Mouse (Mus musculus) intestine, postnatal 0 days (tissue): ENCODE results near the gene Calr. TPM values are rescaled to one million over a fixed set of nuclear protein-coding genes. Genes with fewer than 3 reads are reported as not detected.

Experiments used
- ATAC-seq: fragments of 200-750 bp; cut with Nextera tagmentation; 2 replicates; pipeline ENCODE4 v1.8.0; 2017; ENCODE audit warnings: mild to moderate bottlenecking, moderate TSS enrichment, moderate library complexity
- H3K27ac ChIP-seq: fragments of 300-500 bp; sonication (generic); 2 replicates; pipeline ENCODE4 v1.5.1; 2014; ENCODE audit warnings: mild to moderate bottlenecking, low read depth, low read length, moderate library complexity
- H3K27me3 ChIP-seq: fragments of 300-500 bp; sonication (generic); replicated peaks from 2 replicates; pipeline ENCODE4 v1.6.1; 2014; ENCODE audit warnings: low read length, mixed read lengths; ENCODE audit not compliant: control insufficient read depth, insufficient read depth
- H3K36me3 ChIP-seq: fragments of 300-500 bp; sonication (generic); 2 replicates; pipeline ENCODE4 v1.6.1; 2014; ENCODE audit warnings: mild to moderate bottlenecking, moderate library complexity; ENCODE audit not compliant: control insufficient read depth, insufficient read depth
- H3K4me1 ChIP-seq: fragments of 300-500 bp; sonication (generic); replicated peaks from 2 replicates; pipeline ENCODE4 v1.6.1; 2014; ENCODE audit warnings: antibody characterized with exemption, low read length, mixed read lengths; ENCODE audit not compliant: control insufficient read depth, insufficient read depth
- H3K4me2 ChIP-seq: fragments of 300-500 bp; sonication (generic); replicated peaks from 2 replicates; pipeline ENCODE4 v1.6.1; 2014; ENCODE audit warnings: low read depth, mild to moderate bottlenecking, moderate library complexity
- H3K4me3 ChIP-seq: fragments of 300-500 bp; sonication (generic); 2 replicates; pipeline ENCODE4 v1.5.1; 2014; ENCODE audit warnings: low read depth, low read length
- H3K9ac ChIP-seq: fragments of 300-500 bp; sonication (generic); 2 replicates; pipeline ENCODE4 v1.6.1; 2014; ENCODE audit warnings: mild to moderate bottlenecking, low read depth, low read length
- H3K9me3 ChIP-seq: fragments of 300-500 bp; sonication (generic); 2 replicates; pipeline ENCODE4 v1.6.1; 2016; ENCODE audit warnings: mixed run types; ENCODE audit not compliant: control insufficient read depth
- CTCF ChIP-seq: sonication (generic); IDR thresholded peaks from 2 replicates; pipeline ENCODE4 v1.5.1; 2016; ENCODE audit warnings: low read depth, mild to moderate bottlenecking, control low read depth, antibody characterized with exemption, moderate library complexity
- WGBS: fragments of 180-500 bp; shearing (Covaris S2); extraction: QIAGEN DNeasy Blood & Tissue Kit; methylation state at CpG from one replicate; pipeline ENCODE4 v1.1.7; 2014; 5-methylcytosine and 5-hydroxymethylcytosine counted together
- polyA plus RNA-seq: library from polyadenylated mRNA; unstranded; fragments of >200 nt; fragmentation: Nextera tagmentation; extraction: Ambion mirVana; gene quantifications from 2 replicates; pipeline ENCODE4 v1.2.1, GENCODE M21; 2015

The Calr gene
- polyA plus RNA-seq, 1 experiment from 2014 or later, result 507 TPM

GRCm38 (mm10) chr8:84871376-84872308 lies 24.9 kb upstream of the Calr start, which contains the start of gene Syce2:
Gene Syce2 (plus strand): TSS chr8:84872111.
- Histone ChIP-seq H3K27me3 (no peaks in the 10 kb centered on the region), H3K36me3 (peaks cover 28% of the 10 kb centered on the region), H3K27ac (peak within 1 kb of the TSS; percentile 0; the same call in 1 of the 2 replicates), H3K9ac (peak within 1 kb of the TSS; percentile 42), H3K4me2 (peak within 1 kb of the TSS; percentile 82), H3K4me1 (peaks cover 7% of the 10 kb centered on the region; the same call in 1 of the 2 replicates), H3K9me3 (no peaks in the 10 kb centered on the region), H3K4me3 (peak within 1 kb of the TSS; percentile 43)
- WGBS, result 15% methylated on average over 38 of the region's 46 CpGs
- ATAC-seq, result peak; percentile 57
- peak; percentile 64 for TF ChIP-seq CTCF

DNA sequence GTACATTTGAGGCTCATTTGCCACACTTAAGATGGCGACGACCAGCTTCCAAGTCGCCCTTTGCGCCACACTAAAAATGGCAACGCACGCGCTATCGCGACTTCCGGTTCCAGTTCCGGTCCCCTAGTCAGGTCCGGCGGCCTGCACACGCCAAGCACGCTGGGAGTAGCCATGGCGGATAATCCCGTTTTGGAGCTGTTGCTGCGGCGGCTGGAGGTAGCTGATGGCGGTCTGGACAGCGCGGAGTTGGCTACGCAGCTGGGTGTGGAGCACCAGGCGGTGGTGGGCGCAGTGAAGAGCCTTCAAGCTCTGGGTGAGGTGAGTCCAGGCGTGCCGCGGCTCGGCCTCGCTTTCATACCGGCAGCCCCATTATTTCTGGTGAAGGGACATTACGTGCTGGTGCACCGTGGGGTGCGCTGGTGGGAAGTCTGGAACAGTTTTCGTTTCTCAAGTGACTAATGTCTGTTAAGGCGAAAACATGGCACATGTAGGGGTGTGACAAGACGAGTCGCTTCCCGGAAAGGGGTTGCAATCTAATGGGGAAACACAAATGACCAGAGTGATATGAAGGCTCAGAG lies 10.2 kb upstream of the Calr start, which contains the start of gene Farsa:
TSS of gene Farsa (plus strand) at position 126 of the 578 bp plus-strand sequence.
- H3K36me3 ChIP-seq, result peaks cover 26% of the 10 kb centered on the region
- no peaks in the 10 kb centered on the region for H3K27me3 ChIP-seq
- ATAC-seq, result peak; percentile 88
- peak within 1 kb of the TSS; percentile 93 for H3K4me3 ChIP-seq
- H3K4me1 ChIP-seq, result 0 out of 2 replicates have a peak, but pooled peaks cover 3% of the 10 kb centered on the region
- peak within 1 kb of the TSS; percentile 86 for H3K9ac ChIP-seq
- peak within 1 kb of the TSS; percentile 77 for H3K4me2 ChIP-seq
- no peak for TF ChIP-seq CTCF
- WGBS, result under 1% methylated on average over 39 of the region's 39 CpGs
- H3K27ac ChIP-seq, result peak within 1 kb of the TSS; percentile 70
- H3K9me3 ChIP-seq, result no peaks in the 10 kb centered on the region

- no peak overlapping the region for H3K4me2 ChIP-seq
- TF ChIP-seq CTCF, result no peak
- H3K4me3 ChIP-seq, result no peak overlapping the region
- H3K36me3 ChIP-seq, result peaks cover 21% of the 10 kb centered on the region
- ATAC-seq, result no peak
- no peaks in the 10 kb centered on the region for H3K27me3 ChIP-seq
- no peaks in the 10 kb centered on the region for H3K9me3 ChIP-seq
- H3K9ac ChIP-seq, result no peak overlapping the region
- H3K4me1 ChIP-seq, result 0 out of 2 replicates have a peak, but pooled peaks cover 3% of the 10 kb centered on the region
- 96% methylated on average over 3 of the region's 3 CpGs for WGBS
- H3K27ac ChIP-seq, result no peak overlapping the region
Observed at GRCm38 (mm10) chr8:84856434-84856833, 9.7 kb upstream of the Calr start.

- no peak for TF ChIP-seq CTCF
- H3K4me3 ChIP-seq, result peak overlapping the region; percentile 94
- peaks cover 7% of the 10 kb centered on the region; the same call in 1 of the 2 replicates for H3K4me1 ChIP-seq
- 30% methylated on average over 6 of the region's 6 CpGs for WGBS
- peaks cover 25% of the 10 kb centered on the region for H3K36me3 ChIP-seq
- H3K4me2 ChIP-seq, result peak overlapping the region; percentile 77
- H3K27me3 ChIP-seq, result no peaks in the 10 kb centered on the region
- no peaks in the 10 kb centered on the region for H3K9me3 ChIP-seq
- H3K27ac ChIP-seq, result peak overlapping the region; percentile 84
- peak overlapping the region; percentile 53 for H3K9ac ChIP-seq
- ATAC-seq, result no peak
Observed at GRCm38 (mm10) chr8:84847684-84848435, 1.1 kb upstream of the Calr start.

- Histone ChIP-seq H3K4me2 (peak overlapping the region; percentile 77), H3K36me3 (peaks cover 39% of the 10 kb centered on the region), H3K9ac (peak overlapping the region; percentile 63), H3K4me1 (peaks cover 7% of the 10 kb centered on the region; the same call in 1 of the 2 replicates), H3K4me3 (peak overlapping the region; percentile 94), H3K9me3 (no peaks in the 10 kb centered on the region), H3K27me3 (no peaks in the 10 kb centered on the region), H3K27ac (peak overlapping the region; percentile 76)
- peak; percentile 39 for ATAC-seq
- no peak for TF ChIP-seq CTCF
- under 1% methylated on average over 30 of the region's 30 CpGs for WGBS
Observed at GRCm38 (mm10) chr8:84846094-84846721, 526 bp downstream of the Calr start.
